Mouse (Mus musculus): ENCODE measurements around the gene B3gnt2.

The B3gnt2 gene

DNA sequence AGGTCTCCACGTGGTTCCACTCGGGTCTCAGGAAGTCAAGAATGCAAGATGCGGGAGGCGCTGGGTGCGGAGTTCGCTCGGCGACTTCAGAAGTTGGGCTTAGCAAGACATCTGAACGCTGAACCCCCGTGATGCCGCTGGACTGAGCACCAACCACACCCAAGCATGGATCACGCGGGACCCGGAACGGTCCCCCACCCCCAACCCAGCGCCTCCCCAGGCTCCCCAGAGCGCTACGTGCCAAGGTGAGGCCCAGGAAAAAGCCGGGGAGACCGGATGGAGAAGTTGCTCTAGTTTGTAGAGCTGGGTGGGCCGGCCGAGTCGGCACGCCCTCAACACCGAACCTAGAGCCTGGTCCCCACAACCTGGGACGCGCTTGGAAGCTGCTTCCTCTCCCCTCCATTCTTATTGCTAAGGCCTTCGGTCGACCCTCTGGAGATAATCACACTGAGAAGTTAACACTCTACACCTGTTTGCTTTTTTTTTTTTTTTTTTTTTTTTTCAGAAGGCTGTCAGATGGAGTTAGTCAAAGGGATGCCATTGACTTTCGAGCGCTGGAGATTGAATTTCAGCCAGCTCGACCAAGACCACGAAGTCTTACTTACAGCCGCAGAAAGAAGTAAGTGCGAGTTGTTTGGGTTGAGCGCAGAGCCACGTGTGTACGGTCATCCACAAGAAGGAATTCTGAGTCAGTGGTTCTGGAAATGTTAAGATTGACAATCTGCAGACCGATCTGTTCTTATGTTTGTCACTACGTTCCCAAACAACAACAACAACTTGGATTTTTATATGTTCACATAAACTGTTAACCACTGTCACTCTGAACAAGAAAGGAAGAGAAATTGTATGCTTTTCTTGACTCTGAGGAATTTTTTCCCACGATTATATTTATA, at the start of gene B3gnt2:
B3gnt2 (minus strand) TSS at position 627 of the 893 bp plus-strand sequence.
- no peak for DNase-seq

DNA sequence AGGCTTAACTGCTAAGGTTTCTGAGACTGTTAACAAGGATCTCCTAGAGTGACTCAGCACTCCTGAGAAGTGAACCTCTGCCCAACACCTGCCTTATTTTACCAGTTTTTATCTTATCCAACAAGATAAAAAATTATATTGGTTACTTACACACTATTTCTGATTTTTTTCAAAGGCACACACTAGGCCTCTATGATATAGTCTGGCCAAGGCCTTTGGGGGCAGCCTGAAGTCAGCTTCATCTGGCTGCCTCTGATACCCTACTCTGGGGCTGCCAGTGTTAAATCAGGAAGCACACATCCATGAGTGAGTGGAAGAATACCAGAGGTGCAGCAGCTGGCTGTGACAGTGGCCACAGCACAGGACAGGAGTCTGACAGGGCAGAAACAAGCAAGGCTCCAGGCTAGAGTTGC, 45.7 kb upstream of the B3gnt2 start:
- DNase-seq: no peak

DNA sequence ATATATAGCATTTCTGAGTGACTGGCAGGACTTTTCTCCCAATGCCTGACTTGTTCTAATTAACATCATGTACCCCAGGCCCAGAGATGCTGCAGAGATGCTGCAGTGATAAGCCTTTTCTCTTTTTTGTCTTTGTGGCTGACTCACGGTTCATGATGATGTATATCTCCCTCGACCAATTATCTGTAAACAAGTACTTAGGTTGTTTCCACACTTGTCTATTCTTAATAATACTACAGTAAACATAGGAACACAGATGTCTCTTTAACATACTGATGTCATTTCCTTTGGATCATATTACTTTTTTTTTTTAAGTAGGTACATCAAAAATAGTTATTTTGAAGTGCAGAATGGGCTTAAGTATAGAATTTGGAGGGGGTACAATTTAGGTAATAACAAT, 42.2 kb upstream of the B3gnt2 start:
- DNase-seq: no peak

DNA sequence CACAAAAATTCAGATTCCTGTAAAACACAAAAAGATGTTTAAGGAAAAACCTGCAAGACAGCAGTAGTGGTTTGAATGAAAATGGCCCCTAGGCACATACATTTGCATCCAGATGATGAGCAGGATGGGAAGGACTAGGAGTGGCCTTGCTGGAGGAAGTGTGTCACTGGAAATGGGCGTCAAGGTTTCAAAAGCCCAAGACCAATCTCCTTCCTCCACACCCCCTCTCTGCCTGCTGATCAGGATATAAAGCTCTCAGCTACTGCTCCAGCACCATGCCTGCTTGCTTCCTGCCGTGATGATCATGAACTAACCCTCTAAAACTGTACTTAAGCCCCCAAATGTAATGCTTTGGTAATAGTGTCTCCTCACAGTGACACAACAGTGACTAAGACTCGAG, 39.3 kb upstream of the B3gnt2 start:
- DNase-seq: no peak

DNA sequence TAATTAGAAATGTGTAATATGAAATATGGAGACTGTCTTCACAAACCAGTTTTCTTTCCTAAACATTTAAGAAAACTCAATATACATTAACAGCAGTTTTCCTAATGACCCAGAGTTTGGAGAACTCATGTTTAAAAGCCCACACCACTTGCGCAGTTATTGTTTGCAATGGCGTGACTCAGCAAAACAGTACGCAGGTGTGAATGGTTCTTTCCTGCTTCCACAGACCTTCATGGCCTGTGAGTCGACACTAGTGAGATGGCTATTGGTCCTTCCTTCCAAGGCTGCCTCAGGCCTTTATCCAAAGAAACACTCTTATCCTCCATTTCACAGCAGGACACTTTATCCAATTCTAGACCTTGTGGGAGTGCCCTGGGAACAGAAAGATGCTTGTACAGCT, 36.9 kb upstream of the B3gnt2 start:
- no peak for DNase-seq

DNA sequence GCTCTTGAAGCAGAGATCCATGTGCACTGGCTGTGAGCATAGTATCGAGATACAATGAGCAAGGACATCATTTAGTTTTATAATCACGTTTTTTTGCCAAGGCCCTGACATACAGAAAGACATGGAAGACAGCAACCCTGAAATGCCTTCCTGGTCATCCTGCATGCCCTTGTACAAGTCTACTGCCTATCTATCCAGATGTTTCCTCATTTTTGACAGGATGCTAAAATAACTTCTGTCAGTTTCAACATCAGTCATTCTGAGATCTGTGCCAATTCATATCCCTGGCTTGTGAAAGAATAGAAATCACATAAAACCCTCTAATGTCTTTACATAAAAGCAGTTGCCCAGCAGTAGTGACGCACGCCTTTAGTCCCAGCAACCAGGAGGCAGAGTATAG, 36.4 kb upstream of the B3gnt2 start:
- DNase-seq: no peak

DNA sequence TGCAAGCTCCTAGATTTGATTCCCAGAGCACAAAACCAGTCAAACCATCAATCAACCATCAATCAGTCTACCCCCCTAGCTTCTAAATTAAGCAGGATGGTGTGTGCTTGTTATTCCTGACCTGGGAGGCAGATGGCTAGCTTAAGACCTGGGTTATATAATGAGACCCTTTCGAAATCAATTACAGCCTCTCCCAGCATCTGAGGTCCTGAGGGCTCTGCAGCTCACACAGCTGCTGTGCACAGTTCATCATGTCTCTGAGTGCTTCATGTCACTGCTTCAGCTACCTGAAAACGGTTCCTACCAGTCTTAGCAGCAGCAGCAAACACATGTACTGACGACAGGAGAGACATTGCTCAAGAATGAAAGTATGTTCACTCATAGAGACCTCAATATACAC, 32.3 kb upstream of the B3gnt2 start:
- no peak for DNase-seq

DNA sequence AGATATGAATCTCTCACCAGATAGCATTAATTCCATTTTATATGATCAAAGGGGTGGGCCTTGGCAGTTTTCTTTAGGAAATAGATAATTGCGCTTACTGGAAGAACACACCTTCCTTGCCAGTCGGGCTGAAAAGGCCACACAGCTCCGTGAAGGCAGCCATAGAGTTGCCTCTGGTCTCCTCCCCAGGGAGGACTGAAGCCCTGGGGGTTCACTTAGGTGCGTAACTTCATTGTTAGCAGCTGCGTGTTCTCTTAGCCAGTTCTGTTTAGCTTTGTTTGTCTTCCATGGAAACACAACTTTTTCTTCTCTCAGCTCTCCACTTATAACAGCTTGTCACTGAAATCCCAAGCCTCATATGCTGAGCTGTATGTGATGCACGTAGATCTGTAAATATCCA, 31.7 kb upstream of the B3gnt2 start:
- DNase-seq: no peak

DNA sequence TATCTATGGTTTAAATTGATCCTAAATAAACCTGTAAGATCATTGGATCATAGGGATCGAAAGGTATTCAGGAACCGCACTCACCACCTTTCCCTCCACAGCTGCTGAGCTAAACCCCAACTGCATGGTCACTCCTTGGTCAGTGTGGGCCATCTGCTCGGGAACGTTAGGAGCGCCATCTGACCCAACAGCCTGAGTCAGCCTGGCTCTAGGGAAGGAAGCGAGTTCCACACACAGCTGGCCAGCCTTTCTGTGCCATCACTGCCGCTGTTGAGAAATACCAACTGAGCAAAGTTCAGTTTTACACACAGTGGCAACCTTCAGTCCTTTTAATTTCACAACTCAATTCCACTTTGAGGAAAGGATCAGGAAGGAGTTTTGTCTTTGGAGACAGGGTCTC, 31.1 kb upstream of the B3gnt2 start:
- no peak for DNase-seq

DNA sequence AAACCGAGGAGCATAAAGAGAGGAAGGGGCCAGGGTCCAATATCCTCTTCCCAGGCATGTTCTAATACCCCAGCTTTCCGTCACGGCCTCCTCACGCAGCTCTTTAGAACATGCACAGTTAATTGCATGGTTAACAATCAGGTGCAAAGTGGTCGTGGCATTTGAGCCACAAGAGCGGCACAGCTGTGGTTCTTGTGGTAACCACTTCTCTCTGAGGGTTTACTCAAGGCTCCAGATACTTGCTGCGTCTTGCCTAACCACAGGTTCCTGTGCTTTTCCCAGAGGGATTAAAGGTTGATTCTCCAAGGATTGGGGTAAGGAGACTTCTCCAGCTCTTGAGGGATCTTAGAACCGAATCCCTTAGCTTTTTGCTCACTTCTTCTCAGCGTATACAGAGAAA, 30.5 kb upstream of the B3gnt2 start:
- no peak for DNase-seq

DNA sequence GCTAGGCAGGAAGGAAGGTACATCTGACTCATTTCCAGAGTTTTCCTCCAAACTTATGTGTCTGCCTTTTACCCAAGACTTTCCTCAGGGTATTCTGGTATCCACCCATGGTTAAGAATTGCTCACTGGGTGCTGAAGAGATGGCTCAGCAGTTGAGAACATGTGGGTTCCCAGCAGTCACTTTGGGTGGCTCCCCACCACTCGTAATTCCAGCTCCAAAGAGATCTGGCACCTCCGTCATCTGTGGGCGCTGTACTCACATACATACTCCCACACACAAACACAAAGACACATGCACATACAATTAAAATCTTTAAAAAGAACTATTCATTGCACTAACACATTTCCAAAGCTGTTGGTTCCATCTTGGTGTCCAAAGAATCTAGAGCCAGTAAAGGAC, 28.5 kb upstream of the B3gnt2 start:
- DNase-seq: no peak

DNA sequence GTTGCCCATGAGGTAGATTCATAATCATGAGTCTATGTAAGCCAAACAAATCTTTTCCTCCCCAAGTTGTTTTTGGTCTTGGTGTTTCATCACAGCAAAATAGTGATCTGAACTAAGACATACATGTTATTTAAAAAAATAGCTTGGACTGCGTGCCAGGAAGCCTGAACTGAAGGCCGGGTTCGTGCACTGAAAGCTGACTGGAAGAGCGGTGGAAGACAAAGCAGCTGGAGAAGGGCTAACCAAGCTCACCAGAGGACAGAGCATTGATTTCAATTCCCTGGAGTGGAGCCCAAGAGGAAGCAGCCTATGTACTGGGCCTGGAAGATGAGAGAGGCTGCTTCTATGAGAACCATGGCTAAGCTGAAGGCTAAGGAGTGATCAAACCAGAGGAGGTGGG, 26.2 kb upstream of the B3gnt2 start:
- DNase-seq: no peak

DNA sequence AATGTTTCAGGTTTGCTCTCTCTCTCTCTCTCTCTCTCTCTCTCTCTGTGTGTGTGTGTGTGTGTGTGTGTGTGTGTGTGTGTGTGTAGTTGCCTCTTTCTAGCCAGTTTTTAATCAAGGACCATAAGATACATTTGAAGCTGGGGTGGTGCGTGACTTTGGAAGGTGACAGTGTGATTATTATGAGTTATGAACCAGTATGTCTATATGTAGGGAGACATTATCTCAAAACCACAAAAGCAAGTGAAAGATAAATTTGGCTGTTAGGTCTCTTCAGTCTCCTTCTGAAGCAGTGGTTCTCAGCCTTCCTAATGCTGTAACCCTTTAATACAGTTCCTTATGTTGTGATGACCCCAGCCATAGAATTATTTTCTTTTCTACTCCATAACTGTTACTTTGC, 24.6 kb upstream of the B3gnt2 start:
- DNase-seq: no peak

DNA sequence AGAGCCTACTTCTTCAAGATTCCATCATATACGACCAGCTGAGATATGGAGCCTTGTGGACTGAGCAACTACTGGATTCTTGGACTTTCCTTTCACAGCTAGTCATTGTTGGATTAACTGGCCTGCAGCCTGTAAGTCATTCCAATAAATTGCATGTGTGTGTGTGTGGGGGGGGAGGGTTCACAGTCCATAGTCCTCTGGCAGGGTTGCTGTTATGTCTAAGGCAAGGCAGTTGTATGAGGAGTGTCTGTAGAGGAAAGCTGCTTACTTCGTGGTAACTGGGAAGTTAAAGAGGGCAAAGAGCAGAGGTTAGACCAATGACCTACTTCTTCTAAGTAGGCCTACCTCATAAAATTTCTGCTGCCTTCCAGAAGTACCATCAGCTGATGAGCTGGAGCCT, 22.9 kb upstream of the B3gnt2 start:
- no peak for DNase-seq

DNA sequence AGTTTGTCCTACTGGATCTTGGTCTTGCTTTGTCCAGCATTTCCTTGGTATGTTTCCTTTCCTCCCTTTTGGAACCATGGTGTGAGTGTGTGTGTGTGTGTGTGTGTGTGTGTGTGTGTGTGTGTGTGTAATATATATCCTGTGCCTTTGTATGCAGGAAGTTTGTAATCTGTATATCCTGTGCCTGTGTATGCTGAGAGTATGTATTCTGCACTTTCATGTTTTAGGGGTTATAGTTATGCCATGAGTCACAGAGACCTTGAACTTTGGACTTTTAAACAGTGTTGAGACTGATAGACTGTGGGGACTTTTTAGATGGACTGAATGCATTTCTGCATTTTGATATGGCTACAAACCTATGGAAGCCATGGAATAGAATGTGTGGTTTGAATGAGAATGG, 22.2 kb upstream of the B3gnt2 start:
- no peak for DNase-seq

DNA sequence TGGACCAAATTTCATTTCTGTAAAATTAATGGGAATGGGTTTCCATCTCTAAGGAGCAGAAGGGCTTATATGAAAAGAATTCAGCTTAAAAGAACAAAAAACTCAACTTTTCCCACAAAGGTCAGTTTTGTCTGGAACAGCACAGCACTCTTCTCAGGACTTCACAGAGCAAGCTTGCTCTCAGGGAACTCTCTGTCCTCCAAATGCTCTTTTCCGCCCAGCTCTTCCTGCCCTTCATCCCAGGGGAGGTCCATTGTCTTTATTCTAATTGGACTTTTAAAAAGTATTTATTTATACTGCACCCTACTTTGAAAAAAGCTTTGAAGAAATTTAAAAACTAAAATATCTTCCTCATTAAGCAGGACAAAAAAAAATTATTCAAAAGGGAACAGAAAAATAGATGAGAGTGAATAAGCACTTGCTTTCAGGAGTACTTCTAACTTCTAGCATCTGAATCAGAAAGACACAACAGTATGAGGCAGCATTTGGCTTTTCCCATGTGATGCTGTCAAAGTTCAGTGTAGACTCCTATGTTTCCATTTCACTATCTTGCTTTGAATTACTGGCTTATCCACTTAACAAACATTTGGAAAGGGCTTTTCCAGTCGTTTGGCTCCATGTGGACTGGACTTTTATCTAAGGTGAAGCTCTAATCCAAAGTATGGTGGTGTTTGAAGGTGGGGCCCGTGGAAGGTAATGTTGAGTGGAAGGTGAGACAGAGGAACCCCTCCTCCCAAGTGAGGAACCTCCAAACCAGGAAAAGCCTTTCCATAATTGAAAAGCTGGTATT, 19.8 kb upstream of the B3gnt2 start:
- DNase-seq: no peak

DNA sequence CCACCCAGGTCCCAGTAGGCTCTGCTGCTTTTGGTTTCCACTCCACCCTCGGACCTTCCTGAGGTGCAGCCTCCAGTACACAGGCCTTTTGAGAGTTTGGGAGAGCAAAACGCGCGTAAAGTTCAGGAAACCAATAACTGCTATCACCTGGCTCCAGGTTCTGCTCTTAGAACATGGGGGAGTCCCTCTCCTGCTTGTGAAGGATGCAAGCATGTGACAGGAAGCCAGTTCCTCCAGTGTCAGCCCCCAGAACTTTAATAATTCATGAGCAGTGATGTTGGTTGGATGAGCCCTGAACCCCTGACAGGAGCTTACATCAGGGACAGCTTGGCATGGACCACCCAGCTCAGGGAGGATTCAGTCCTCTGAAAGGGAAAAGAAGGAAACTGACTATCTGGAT, 18.9 kb upstream of the B3gnt2 start:
- no peak for DNase-seq

DNA sequence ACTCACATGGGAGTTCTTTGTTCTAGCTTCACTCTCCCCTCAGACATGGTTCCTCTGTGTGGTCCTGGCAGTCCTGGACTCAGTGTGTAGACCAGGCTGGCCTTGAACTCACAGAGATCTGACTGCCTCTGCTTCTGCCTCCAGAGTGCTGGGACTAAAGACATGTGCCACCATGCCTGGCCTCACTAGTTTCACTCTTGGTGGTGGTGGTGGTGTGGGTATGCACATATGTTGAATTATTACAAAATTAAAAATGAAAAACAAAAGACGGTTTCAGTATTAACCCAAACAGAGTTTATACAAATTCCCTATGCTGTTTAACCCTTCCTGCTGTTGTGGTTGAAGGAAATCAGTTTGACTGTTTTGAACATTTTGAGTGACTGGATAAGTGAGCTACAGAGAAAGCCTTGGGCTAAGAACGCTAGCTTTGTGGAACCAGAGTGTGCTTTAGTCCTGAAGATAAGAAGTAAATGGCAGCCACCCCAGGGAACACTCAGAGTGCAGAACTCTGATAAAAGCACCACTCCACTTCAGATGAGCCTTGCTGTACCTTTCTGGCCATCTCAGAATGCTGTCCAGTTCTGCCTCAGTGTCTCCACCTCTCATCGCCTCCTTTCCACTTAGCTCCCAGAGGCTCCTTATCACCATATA, 16.0 kb upstream of the B3gnt2 start:
- no peak for DNase-seq

DNA sequence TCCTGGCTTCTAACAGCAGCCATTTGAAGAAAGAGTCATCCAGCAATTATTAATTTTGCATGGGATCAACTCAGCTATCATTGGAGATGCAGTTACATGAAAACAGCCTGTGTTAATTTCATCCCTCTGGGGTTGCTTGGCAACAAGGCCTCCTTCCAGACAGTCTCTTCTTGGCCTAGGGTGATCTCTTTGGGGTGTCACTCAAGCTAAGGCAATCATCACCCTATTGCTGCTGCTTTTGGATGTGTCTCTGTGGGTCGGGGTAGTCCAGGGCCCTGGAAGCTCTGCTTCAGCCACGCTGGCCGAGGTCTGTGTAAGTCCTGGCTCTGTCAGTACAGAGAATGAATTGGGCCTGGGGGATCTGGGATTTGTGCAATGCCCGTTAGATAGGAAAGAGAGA, 14.5 kb upstream of the B3gnt2 start:
- DNase-seq: no peak

DNA sequence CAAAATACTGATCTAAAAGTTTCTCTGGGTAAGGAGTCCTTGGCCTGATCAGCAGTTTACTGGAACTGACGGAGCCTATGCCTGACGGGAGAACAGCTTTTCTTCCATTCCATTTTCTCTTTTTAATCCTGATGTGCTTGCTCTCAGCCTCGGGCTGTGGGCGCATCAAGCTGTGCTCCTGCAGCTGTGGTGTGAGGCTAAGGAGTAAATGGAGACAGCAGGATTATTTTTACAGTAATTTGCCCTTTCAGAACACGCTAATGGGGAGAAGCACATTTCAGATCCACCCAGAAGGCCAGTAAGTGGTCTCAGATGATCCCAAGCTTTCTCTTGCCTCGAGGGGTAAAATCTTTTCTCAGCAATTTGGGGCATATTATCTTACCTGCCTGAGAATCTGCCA, 14.0 kb upstream of the B3gnt2 start:
- DNase-seq: no peak

DNA sequence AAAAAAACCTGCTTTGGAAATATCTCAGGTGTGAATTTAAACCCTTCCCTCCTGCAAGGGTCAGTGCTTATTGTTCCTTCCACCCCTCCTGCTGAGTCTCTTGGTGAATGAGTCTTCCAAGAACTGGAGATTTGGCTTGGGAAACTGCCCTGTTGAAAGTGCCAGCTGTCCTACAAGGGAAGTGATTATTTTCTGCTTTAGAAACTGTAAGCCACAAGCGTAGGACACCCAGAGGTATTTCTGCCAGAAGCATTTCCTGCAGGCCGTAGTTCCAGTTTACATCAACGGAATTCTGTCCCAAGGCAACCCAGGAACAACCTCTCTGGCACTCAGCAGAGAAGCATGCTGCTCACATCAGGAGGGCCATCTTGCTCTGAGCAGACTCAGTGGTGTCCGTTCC, 12.6 kb upstream of the B3gnt2 start:
- peak; percentile 7 to 24 for DNase-seq

DNA sequence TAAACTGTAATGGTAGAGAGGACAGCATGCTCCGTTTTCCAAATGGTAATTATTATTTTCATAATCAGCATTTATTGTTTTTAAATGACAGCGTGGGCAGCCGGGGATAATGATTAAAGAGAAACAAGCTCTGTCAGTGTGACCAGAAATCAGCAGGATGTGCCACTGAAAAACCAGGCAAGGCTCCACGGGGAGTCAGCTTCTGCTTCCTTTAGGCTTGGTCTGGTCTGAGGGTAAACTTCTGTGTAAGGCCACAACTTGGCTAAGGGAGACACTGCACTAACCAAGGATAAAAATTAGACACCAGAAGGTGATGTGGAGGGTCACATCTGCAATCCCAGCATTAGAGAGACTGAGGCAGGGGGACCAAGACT, 11.5 kb upstream of the B3gnt2 start:
- DNase-seq: no peak

DNA sequence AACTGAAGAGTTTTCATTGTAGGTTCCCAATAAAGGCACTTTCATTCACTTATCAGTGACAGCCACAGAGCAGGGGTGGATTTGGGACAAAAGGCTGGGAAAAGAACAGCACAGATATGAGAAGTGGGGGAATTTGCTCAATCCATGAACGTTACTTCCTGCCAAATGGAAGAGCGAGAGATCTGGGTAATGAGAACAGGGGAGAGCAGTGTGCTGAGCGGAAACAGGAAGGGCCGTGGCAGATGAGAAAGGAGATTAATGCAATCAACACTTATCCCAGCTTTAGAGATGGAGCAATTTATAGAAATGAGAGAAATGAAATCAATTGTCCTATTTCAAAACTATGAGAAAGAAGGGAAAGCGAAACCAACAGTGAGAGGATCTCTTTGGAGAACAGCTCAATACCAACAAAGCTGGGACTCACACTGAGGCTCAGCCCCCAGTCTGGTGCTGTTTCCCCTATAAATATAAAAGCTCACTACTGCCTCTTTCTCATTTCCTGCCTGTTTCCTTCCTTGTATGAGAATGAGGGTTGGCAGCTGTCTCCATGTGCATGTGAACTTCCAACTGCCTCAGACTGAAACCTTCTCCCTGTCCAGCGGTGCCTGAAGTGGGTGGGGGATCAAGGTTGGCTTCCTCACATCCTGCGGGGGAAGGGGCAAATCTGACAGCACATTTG, 11.0 kb upstream of the B3gnt2 start:
- DNase-seq: no peak

Measured in cerebellum, postnatal 36 days (tissue).